Mouse (Mus musculus): Measurements from ENCODE around the gene Orc1.

DNA sequence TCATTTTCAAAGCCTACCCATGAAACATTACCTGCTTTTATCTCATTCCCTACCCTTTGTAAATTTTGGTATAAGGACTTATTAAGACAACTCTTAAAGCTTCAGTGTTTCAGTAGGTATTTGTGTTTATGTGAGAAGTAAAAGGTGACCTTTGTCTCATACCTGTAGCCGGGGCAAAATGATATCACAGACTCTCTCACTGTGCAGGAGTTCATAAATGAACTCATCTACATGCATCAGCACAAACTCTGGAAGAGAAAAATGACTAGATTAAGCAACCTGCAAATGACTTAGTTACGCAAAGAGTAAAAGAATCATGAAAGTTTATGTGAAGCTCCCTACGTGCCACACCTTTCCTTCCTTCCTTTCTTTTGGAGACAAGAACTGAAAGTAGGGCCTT is 6.6 kb upstream of the Orc1 start:
- no peak for TF ChIP-seq POLR2A (IDR thresholded peaks at IDR 0.05; ENCODE audit: insufficient read depth, low read depth, low read length)
- no peak for TF ChIP-seq CTCF (IDR thresholded peaks at IDR 0.05; ENCODE audit: insufficient read depth, low read depth, low read length)
